Mouse (Mus musculus) mouse trophoblast stem cell (cell line): ENCODE measurements around the gene Mmp8.

Experiments
- in situ Hi-C, 2 experiments: fragments of 300-500 bp; cut with MseI, MboI; formaldehyde crosslinking; loops; 2 replicates in 1 of 2; 3 replicates in 1 of 2; pipeline ENCODE4 v1.15.1; 2025

Mmp8 gene

GRCm38 (mm10) chr9:7593272-7593812 lies 35.1 kb downstream of the Mmp8 start:
- in situ Hi-C loops: loop anchor here in 1 of 2 experiments (5.0 kb wide), 1 partner anchor 361 kb away; no protein-coding TSS in a partner anchor

GRCm38 (mm10) chr9:7594816-7595540 lies 36.7 kb downstream of the Mmp8 start:
- in situ Hi-C loops: loop anchor here (5.0 kb wide), 2 partner anchors 363 to 378 kb away; no protein-coding TSS in a partner anchor

- in situ Hi-C loops: no loop called here
Measured at GRCm38 (mm10) chr9:7602982-7603742, 44.9 kb downstream of the Mmp8 start.

DNA sequence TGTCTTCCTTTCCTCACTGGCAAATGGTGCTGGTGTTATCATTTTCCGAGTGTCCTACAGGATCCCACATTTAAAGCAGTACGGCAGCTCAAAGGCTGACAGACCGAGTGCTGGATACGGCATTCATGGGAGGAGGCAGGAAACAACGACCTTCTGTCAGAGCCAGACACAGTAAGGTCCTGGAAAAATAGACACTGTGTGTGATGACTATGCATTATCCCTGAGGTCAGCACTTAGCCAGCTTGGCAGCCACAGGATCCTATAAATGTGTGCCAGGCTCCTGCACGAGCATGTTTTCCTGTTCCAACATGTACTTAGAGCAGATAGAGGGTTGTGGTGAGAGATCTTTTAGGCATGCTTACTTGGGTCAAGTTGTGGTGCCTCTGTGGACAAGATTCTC lies 45.7 kb downstream of the Mmp8 start:
- in situ Hi-C loops: no loop called here

GRCm38 (mm10) chr9:7605638-7606037 lies 47.4 kb downstream of the Mmp8 start:
- in situ Hi-C loops: no loop called here
